Mouse (Mus musculus) C2C12 (cell line): ENCODE results near the gene Lpgat1. TPM values are rescaled to one million over a fixed set of nuclear protein-coding genes. Genes with fewer than 3 reads are reported as not detected.

ENCODE experiments used
- H3K27me3 ChIP-seq: one replicate; pipeline ENCODE4 v1.6.1; 2011; ENCODE audit not compliant: control insufficient read depth, insufficient read depth, insufficient read length
- H3K36me3 ChIP-seq: one replicate; pipeline ENCODE4 v1.6.1; 2011; ENCODE audit not compliant: control insufficient read depth, insufficient read depth
- H3K4me3 ChIP-seq: one replicate; pipeline ENCODE4 v1.5.1; 2011; ENCODE audit warnings: mild to moderate bottlenecking, control low read depth; ENCODE audit not compliant: poor library complexity, insufficient read depth, severe bottlenecking
- H3K79me2 ChIP-seq: one replicate; pipeline ENCODE4 v1.6.1; 2011; ENCODE audit not compliant: control insufficient read depth, insufficient read depth
- H3K79me3 ChIP-seq: one replicate; pipeline ENCODE4 v1.6.1; 2011; ENCODE audit warnings: low read depth, control low read depth
- H3ac ChIP-seq: one replicate; pipeline ENCODE3; 2011; ENCODE audit warnings: low read depth; ENCODE audit not compliant: control insufficient read depth, insufficient read length
- CEBPB ChIP-seq: IDR thresholded peaks from one replicate; pipeline ENCODE4 v1.6.1; 2011; ENCODE audit warnings: low read depth, mild to moderate bottlenecking, control low read depth, moderate library complexity
- CTCF ChIP-seq: IDR thresholded peaks from one replicate; pipeline ENCODE4 v1.5.1; 2011; ENCODE audit not compliant: control insufficient read depth, insufficient read depth, insufficient read length
- FOSL1 ChIP-seq: IDR thresholded peaks from one replicate; pipeline ENCODE4 v1.8.0; 2011; ENCODE audit warnings: mild to moderate bottlenecking, low read length; ENCODE audit not compliant: poor library complexity, insufficient read depth, severe bottlenecking
- MAX ChIP-seq: IDR thresholded peaks from one replicate; pipeline ENCODE4 v1.6.1; 2011; ENCODE audit warnings: mild to moderate bottlenecking, control low read depth
- MYOD1 ChIP-seq: IDR thresholded peaks from one replicate; pipeline ENCODE4 v1.6.1; 2011; ENCODE audit warnings: low read depth; ENCODE audit not compliant: control insufficient read depth, insufficient read length
- MYOG ChIP-seq: IDR thresholded peaks from one replicate; pipeline ENCODE4 v1.6.1; 2011; ENCODE audit not compliant: control insufficient read depth, insufficient read length; ENCODE audit errors: extremely low read depth
- USF1 ChIP-seq: IDR thresholded peaks from one replicate; pipeline ENCODE4 v1.6.1; 2011; ENCODE audit warnings: low read depth, mild to moderate bottlenecking, control low read depth, moderate library complexity
- polyA plus RNA-seq: library from polyadenylated mRNA; unstranded; fragments of >200 nt; fragmentation: generic; extraction: Trizol; gene quantifications from one replicate; pipeline ENCODE4 v1.2.1, GENCODE M21; 2012; ENCODE audit warnings: missing spikeins

Gene Lpgat1
- polyA plus RNA-seq, 1 experiment, result 16.5 TPM

GRCm38 (mm10) chr1:191756520-191757199, 39.0 kb downstream of the Lpgat1 start:
- no peak overlapping the region for H3ac ChIP-seq
- peaks cover 48% of the 10 kb centered on the region for H3K36me3 ChIP-seq
- no peak overlapping the region for H3K4me3 ChIP-seq
- no peaks in the 10 kb centered on the region for H3K27me3 ChIP-seq
- TF ChIP-seq MYOD1, result no peak
- TF ChIP-seq FOSL1, result no peak
- no peak for TF ChIP-seq CEBPB
- TF ChIP-seq USF1, result no peak
- TF ChIP-seq CTCF, result no peak
- no peak for TF ChIP-seq MAX
- TF ChIP-seq MYOG, result no peak
- peaks cover 2% of the 10 kb centered on the region for H3K79me3 ChIP-seq
- H3K79me2 ChIP-seq, result peaks cover 8% of the 10 kb centered on the region

DNA sequence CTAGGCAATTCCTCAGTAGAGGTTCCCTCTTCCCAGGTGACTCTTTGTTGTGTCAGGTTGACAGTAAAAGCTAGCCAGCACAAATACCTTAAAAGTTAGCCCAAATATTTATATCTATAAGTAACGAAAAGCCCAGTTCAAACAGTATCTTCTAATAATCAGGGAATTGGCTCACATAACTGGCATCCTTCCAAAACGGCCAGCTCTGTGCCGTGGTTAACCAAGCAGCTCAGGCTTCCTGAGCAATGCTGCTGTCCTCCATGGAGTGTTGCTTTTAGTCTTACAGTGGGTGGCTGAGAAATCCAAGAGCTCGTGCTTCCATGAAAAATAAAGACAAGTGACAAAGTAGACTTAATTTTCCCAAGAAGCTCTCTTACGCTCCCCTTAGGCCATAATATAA, 56.5 kb downstream of the Lpgat1 start:
- Histone ChIP-seq H3K79me3 (no peaks in the 10 kb centered on the region), H3K27me3 (no peaks in the 10 kb centered on the region), H3K4me3 (no peak overlapping the region), H3ac (no peak overlapping the region), H3K79me2 (no peaks in the 10 kb centered on the region), H3K36me3 (peaks cover 77% of the 10 kb centered on the region)
- no peak for TF ChIP-seq CEBPB
- no peak for TF ChIP-seq FOSL1

- H3K79me3 ChIP-seq, result no peaks in the 10 kb centered on the region
- H3K27me3 ChIP-seq, result no peaks in the 10 kb centered on the region
- no peak overlapping the region for H3K4me3 ChIP-seq
- H3ac ChIP-seq, result no peak overlapping the region
- TF ChIP-seq MYOG (no peak), CTCF (no peak), MAX (no peak), FOSL1 (no peak), MYOD1 (no peak), CEBPB (no peak), USF1 (no peak)
- H3K79me2 ChIP-seq, result no peaks in the 10 kb centered on the region
- peaks cover 80% of the 10 kb centered on the region for H3K36me3 ChIP-seq
These were observed 57.5 kb downstream of the Lpgat1 start for GRCm38 (mm10) chr1:191775116-191775515.

GRCm38 (mm10) chr1:191777521-191777920, 59.9 kb downstream of the Lpgat1 start:
- Histone ChIP-seq H3K27me3 (no peaks in the 10 kb centered on the region), H3K4me3 (no peak overlapping the region), H3K79me2 (no peaks in the 10 kb centered on the region), H3ac (no peak overlapping the region), H3K79me3 (no peaks in the 10 kb centered on the region), H3K36me3 (peaks cover 80% of the 10 kb centered on the region)
- TF ChIP-seq MYOD1 (no peak), CEBPB (no peak), FOSL1 (no peak), MAX (no peak), MYOG (no peak), USF1 (no peak), CTCF (no peak)

GRCm38 (mm10) chr1:191780470-191780869, 62.8 kb downstream of the Lpgat1 start:
- H3K4me3 ChIP-seq, result no peak overlapping the region
- H3K79me3 ChIP-seq, result no peaks in the 10 kb centered on the region
- no peak for TF ChIP-seq MYOG
- TF ChIP-seq CEBPB, result no peak
- TF ChIP-seq USF1, result no peak
- no peak for TF ChIP-seq MAX
- no peak for TF ChIP-seq MYOD1
- TF ChIP-seq CTCF, result no peak
- no peak for TF ChIP-seq FOSL1
- H3K36me3 ChIP-seq, result peaks cover 54% of the 10 kb centered on the region
- no peaks in the 10 kb centered on the region for H3K79me2 ChIP-seq
- H3ac ChIP-seq, result no peak overlapping the region
- no peaks in the 10 kb centered on the region for H3K27me3 ChIP-seq

GRCm38 (mm10) chr1:191785108-191785507, 67.5 kb downstream of the Lpgat1 start:
- Histone ChIP-seq H3K79me3 (no peaks in the 10 kb centered on the region), H3K79me2 (no peaks in the 10 kb centered on the region), H3K27me3 (no peaks in the 10 kb centered on the region), H3K36me3 (peaks cover 13% of the 10 kb centered on the region), H3ac (no peak overlapping the region), H3K4me3 (no peak overlapping the region)
- TF ChIP-seq CEBPB, result no peak
